Mouse (Mus musculus): ENCODE measurements at regions not wholly inside any gene's neighbourhood (a gene's known extent, or its start where the extent isn't known, plus 50 kb on each side); places are given as distances from the start of the nearest gene placed in this dataset.
"Not testable (repeated sequence)": the region's sequence is repeated elsewhere in the genome, so short reads cannot be mapped to it uniquely, and the experiment has no call there.

- DNase-seq (ENCODE audit: low read depth, low spot score) = no peak
Observed at GRCm38 (mm10) chr10:9462361-9462760, 212.6 kb downstream of the Samd5 start.

GRCm38 (mm10) chr10:9459145-9459544, 215.9 kb downstream of the Samd5 start:
- no peak for DNase-seq (ENCODE audit: low read depth, low spot score)

- DNase-seq (ENCODE audit: low read depth, low spot score) = no peak
Observed at GRCm38 (mm10) chr10:9458466-9458865, 216.5 kb downstream of the Samd5 start.

- DNase-seq (ENCODE audit: low read depth, low spot score) = no peak
Observed at GRCm38 (mm10) chr10:9457222-9457621, 217.8 kb downstream of the Samd5 start.

- no peak for DNase-seq (ENCODE audit: low read depth, low spot score)
Observed at GRCm38 (mm10) chr10:9439072-9439471, 235.9 kb downstream of the Samd5 start.

- DNase-seq (ENCODE audit: low read depth, low spot score) = no peak
Observed at GRCm38 (mm10) chr10:9438366-9438765, 236.6 kb downstream of the Samd5 start.

- no peak for DNase-seq (ENCODE audit: low read depth, low spot score)
Observed at GRCm38 (mm10) chr10:9429085-9429484, 245.9 kb downstream of the Samd5 start.

- no peak for DNase-seq (ENCODE audit: low read depth, low spot score)
Observed at GRCm38 (mm10) chr10:9420741-9421140, 254.3 kb downstream of the Samd5 start.

- DNase-seq (ENCODE audit: low read depth, low spot score) = no peak
Observed at GRCm38 (mm10) chr10:9416685-9417084, 258.3 kb downstream of the Samd5 start.

- DNase-seq (ENCODE audit: low read depth, low spot score) = no peak
Observed at GRCm38 (mm10) chr10:9406101-9406500, 268.9 kb downstream of the Samd5 start.

GRCm38 (mm10) chr10:9405417-9405816, 269.6 kb downstream of the Samd5 start:
- DNase-seq (ENCODE audit: low read depth, low spot score) = no peak

GRCm38 (mm10) chr10:9404963-9405362, 270.0 kb downstream of the Samd5 start:
- DNase-seq (ENCODE audit: low read depth, low spot score) = no peak

GRCm38 (mm10) chr10:9400911-9401617, 273.9 kb downstream of the Samd5 start:
- DNase-seq (ENCODE audit: low read depth, low spot score) = no peak

GRCm38 (mm10) chr10:9377440-9378101, 297.4 kb downstream of the Samd5 start:
- DNase-seq (ENCODE audit: low read depth, low spot score) = no peak

GRCm38 (mm10) chr10:9362306-9362865, 312.6 kb downstream of the Samd5 start:
- DNase-seq (ENCODE audit: low read depth, low spot score) = no peak

- no peak for DNase-seq (ENCODE audit: low read depth, low spot score)
Observed at GRCm38 (mm10) chr10:9338207-9338801, 336.7 kb downstream of the Samd5 start.

GRCm38 (mm10) chr10:9334245-9334845, 340.7 kb downstream of the Samd5 start:
- DNase-seq (ENCODE audit: low read depth, low spot score) = no peak

- DNase-seq (ENCODE audit: low read depth, low spot score) = peak; percentile 18
Observed at GRCm38 (mm10) chr10:9331694-9332093, 343.3 kb downstream of the Samd5 start.

GRCm38 (mm10) chr10:9328324-9328723, 346.7 kb downstream of the Samd5 start:
- no peak for DNase-seq (ENCODE audit: low read depth, low spot score)

- not testable (repeated sequence) for DNase-seq (ENCODE audit: low read depth, low spot score)
Observed at GRCm38 (mm10) chr10:9327881-9328280, 347.1 kb downstream of the Samd5 start.

- DNase-seq (ENCODE audit: low read depth, low spot score) = no peak
Observed at GRCm38 (mm10) chr10:9312326-9312725, 362.7 kb downstream of the Samd5 start.

GRCm38 (mm10) chr10:9310346-9310745, 364.7 kb downstream of the Samd5 start:
- no peak for DNase-seq (ENCODE audit: low read depth, low spot score)

Data from WW6 (cell line).